In the genomic region with DNA sequence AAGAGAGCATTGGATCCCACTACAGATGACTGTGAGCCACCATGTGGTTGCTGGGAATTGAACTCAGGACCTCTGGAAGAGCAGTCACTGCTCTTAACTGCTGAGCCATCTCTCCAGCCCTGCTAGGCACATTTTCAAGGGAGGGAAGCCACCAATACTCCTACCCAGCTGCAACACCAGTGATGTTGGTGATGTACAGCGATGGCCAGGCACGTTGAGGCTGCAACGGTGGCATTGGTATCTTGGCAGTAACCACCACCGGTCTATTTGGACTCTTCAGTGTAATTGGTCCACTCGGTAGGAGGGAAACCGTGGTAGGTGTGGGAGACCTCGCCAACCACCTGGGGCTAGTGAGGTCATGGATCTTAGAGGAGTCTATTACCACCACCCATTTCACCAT, we compare ENCODE assay signal across 16 mouse cellular contexts.
"Had no signal": no experiment of that assay in that cellular context is flagged by ENCODE, and none has a peak within 500 bp of the region (broad histone marks: within the 10 kb centered on the region; RNA-seq: fewer than 3 reads in every experiment).

No protein-coding gene starts in this region.

- H3K4me1 ChIP-seq: stomach, embryonic 15.5 days had no signal

- H3K27me3 ChIP-seq: stomach, embryonic 15.5 days had no signal

- DNase-seq: retina, postnatal 1 day; right cerebral cortex, adult 18-20 months; right cerebral cortex, postnatal 14 days; right cerebral cortex, postnatal 25 days; right cerebral cortex, postnatal 4 days; spleen, adult 18-20 months; thymus, adult 18-20 months; thymus, adult 2 months; thymus, postnatal 14 days; thymus, postnatal 25 days; thymus, postnatal 36 days; thymus, postnatal 4 days had no signal

- H3K4me3 ChIP-seq: neural tube, embryonic 13.5 days; neural tube, embryonic 15.5 days; stomach, embryonic 15.5 days had no signal

- H3K27ac ChIP-seq: neural tube, embryonic 13.5 days; neural tube, embryonic 15.5 days; stomach, embryonic 15.5 days; stomach, postnatal 0 days had no signal

- H3K9me3 ChIP-seq: neural tube, embryonic 13.5 days; neural tube, embryonic 15.5 days; stomach, embryonic 15.5 days had no signal

- H3K36me3 ChIP-seq: neural tube, embryonic 13.5 days; neural tube, embryonic 15.5 days; stomach, embryonic 15.5 days had no signal
